Mouse (Mus musculus): ENCODE measurements around the gene Lrmp. TPM values are rescaled to one million over a fixed set of nuclear protein-coding genes. Genes with fewer than 3 reads are reported as not detected.

The Lrmp gene
- polyA plus RNA-seq, 1 experiment from 2014 or later, result 1.2 TPM

GRCm38 (mm10) chr6:145114561-145114960, 892 bp upstream of the Lrmp start:
- DNase-seq, result no peak
- Histone ChIP-seq H3K9ac (replicated peaks; ENCODE audit: low read length) (no peak overlapping the region), H3K27me3 (ENCODE audit: control insufficient read depth, insufficient read depth, low read length) (no peaks in the 10 kb centered on the region), H3K4me2 (ENCODE audit: low read length) (no peak overlapping the region), H3K27ac (replicated peaks; ENCODE audit: low read depth, low read length) (no peak overlapping the region), H3K4me3 (replicated peaks; ENCODE audit: low read depth, low read length) (no peak overlapping the region), H3K9me3 (ENCODE audit: control insufficient read depth, low read length) (no peaks in the 10 kb centered on the region), H3K36me3 (ENCODE audit: control insufficient read depth, insufficient read depth, low read length) (no peaks in the 10 kb centered on the region), H3K4me1 (ENCODE audit: control insufficient read depth, insufficient read depth, low read length) (0 out of 2 replicates have a peak, but pooled peaks cover 4% of the 10 kb centered on the region)
- WGBS, result 73% methylated on average over 2 of the region's 2 CpGs
- no peak for ATAC-seq (ENCODE audit: low FRiP score, low TSS enrichment)

DNA sequence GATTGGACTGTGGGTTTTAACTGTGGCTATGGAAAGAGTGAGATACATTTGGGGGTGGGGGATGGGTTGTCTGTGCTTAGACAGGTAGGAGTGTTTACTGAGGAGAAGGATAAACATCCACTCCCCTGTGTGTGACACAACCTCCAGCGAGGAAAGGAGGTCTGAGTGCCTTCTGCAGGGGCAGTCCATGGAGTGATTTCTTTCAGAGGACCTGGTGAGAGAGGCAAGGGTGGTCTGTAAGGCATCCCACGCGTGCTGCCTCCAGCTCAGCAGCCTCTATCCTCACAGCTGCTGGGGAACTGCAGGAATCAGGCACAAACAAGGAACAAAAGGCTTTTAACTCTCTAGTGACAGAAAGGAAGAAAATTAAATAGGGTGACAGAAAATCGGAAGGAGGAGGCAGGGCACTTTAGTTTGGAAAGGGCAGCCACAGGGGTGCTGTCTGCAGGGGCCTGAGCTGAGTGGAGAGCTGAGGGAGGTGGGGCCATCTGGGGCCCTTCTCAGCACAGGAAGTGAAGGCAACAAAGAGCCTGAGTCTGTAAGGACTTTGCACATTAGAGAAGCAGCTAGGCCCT, 732 bp downstream of the Lrmp start:
- no peaks in the 10 kb centered on the region for H3K36me3 ChIP-seq (ENCODE audit: control insufficient read depth, insufficient read depth, low read length)
- WGBS, result 2% methylated on average over 4 of the region's 4 CpGs
- H3K27ac ChIP-seq (replicated peaks; ENCODE audit: low read depth, low read length), result 0 out of 2 replicates have a peak overlapping the region, but pooled peaks have one; percentile 20
- 0 out of 2 replicates have a peak, but pooled peaks cover 4% of the 10 kb centered on the region for H3K4me1 ChIP-seq (ENCODE audit: control insufficient read depth, insufficient read depth, low read length)
- H3K27me3 ChIP-seq (ENCODE audit: control insufficient read depth, insufficient read depth, low read length), result no peaks in the 10 kb centered on the region
- no peaks in the 10 kb centered on the region for H3K9me3 ChIP-seq (ENCODE audit: control insufficient read depth, low read length)
- H3K4me2 ChIP-seq (ENCODE audit: low read length), result no peak overlapping the region; the same call in 1 of the 2 replicates
- no peak overlapping the region for H3K4me3 ChIP-seq (replicated peaks; ENCODE audit: low read depth, low read length)
- no peak for ATAC-seq (ENCODE audit: low FRiP score, low TSS enrichment)
- 0 out of 2 replicates have a peak overlapping the region, but pooled peaks have one; percentile 4 for H3K9ac ChIP-seq (replicated peaks; ENCODE audit: low read length)
- peak; percentile 36 for DNase-seq

DNA sequence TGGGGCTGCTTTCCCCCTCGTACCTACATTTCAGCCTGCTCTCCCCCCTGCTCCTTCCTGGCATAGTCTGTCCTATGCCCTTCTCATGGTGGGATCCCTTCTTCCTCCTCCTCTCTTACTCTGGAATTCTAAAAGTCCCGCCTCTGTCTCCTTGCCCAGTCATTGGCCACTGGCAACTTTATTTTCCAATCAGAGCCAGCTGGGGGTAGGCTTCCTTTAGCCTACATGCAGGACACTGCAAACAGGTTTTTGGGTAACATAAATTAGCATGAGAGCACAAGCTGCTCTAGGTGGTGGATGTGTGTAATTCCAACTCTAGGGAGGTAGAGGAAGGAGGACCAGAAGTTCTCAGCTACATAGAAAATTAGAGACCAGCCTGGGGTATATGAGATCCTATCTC, 4.6 kb downstream of the Lrmp start:
- H3K4me2 ChIP-seq (ENCODE audit: low read length), result no peak overlapping the region

GRCm38 (mm10) chr6:145120787-145121589, 5.5 kb downstream of the Lrmp start:
- WGBS, result 60% methylated on average over 18 of the region's 18 CpGs

More for the DNA sequence above, 4.6 kb downstream of the Lrmp start:
- H3K9ac ChIP-seq (replicated peaks; ENCODE audit: low read length), result no peak overlapping the region
- H3K36me3 ChIP-seq (ENCODE audit: control insufficient read depth, insufficient read depth, low read length), result no peaks in the 10 kb centered on the region
- no peaks in the 10 kb centered on the region for H3K27me3 ChIP-seq (ENCODE audit: control insufficient read depth, insufficient read depth, low read length)
- H3K4me1 ChIP-seq (ENCODE audit: control insufficient read depth, insufficient read depth, low read length), result 0 out of 2 replicates have a peak, but pooled peaks cover 4% of the 10 kb centered on the region
- ATAC-seq (ENCODE audit: low FRiP score, low TSS enrichment) (no peak), DNase-seq (no peak)
- H3K9me3 ChIP-seq (ENCODE audit: control insufficient read depth, low read length), result no peaks in the 10 kb centered on the region
- H3K4me3 ChIP-seq (replicated peaks; ENCODE audit: low read depth, low read length), result no peak overlapping the region
- 71% methylated on average over 2 of the region's 2 CpGs for WGBS
- no peak overlapping the region for H3K27ac ChIP-seq (replicated peaks; ENCODE audit: low read depth, low read length)

GRCm38 (mm10) chr6:145121590-145122420, 6.4 kb downstream of the Lrmp start:
- 0 out of 2 replicates have a peak, but pooled peaks cover 2% of the 10 kb centered on the region for H3K4me1 ChIP-seq (ENCODE audit: control insufficient read depth, insufficient read depth, low read length)
- no peak for DNase-seq
- no peak overlapping the region for H3K27ac ChIP-seq (replicated peaks; ENCODE audit: low read depth, low read length)
- ATAC-seq (ENCODE audit: low FRiP score, low TSS enrichment), result no peak
- no peak overlapping the region for H3K9ac ChIP-seq (replicated peaks; ENCODE audit: low read length)
- no peaks in the 10 kb centered on the region for H3K9me3 ChIP-seq (ENCODE audit: control insufficient read depth, low read length)
- WGBS, result 48% methylated on average over 21 of the region's 21 CpGs
- no peak overlapping the region for H3K4me2 ChIP-seq (ENCODE audit: low read length)
- H3K4me3 ChIP-seq (replicated peaks; ENCODE audit: low read depth, low read length), result no peak overlapping the region
- no peaks in the 10 kb centered on the region for H3K36me3 ChIP-seq (ENCODE audit: control insufficient read depth, insufficient read depth, low read length)
- H3K27me3 ChIP-seq (ENCODE audit: control insufficient read depth, insufficient read depth, low read length), result no peaks in the 10 kb centered on the region

More at GRCm38 (mm10) chr6:145120787-145121589, 5.5 kb downstream of the Lrmp start:
- no peaks in the 10 kb centered on the region for H3K9me3 ChIP-seq (ENCODE audit: control insufficient read depth, low read length)
- H3K9ac ChIP-seq (replicated peaks; ENCODE audit: low read length), result no peak overlapping the region
- DNase-seq (no peak), ATAC-seq (ENCODE audit: low FRiP score, low TSS enrichment) (no peak)
- no peak overlapping the region for H3K27ac ChIP-seq (replicated peaks; ENCODE audit: low read depth, low read length)
- H3K36me3 ChIP-seq (ENCODE audit: control insufficient read depth, insufficient read depth, low read length), result no peaks in the 10 kb centered on the region
- no peak overlapping the region for H3K4me2 ChIP-seq (ENCODE audit: low read length)
- 0 out of 2 replicates have a peak, but pooled peaks cover 4% of the 10 kb centered on the region for H3K4me1 ChIP-seq (ENCODE audit: control insufficient read depth, insufficient read depth, low read length)
- H3K27me3 ChIP-seq (ENCODE audit: control insufficient read depth, insufficient read depth, low read length), result no peaks in the 10 kb centered on the region
- H3K4me3 ChIP-seq (replicated peaks; ENCODE audit: low read depth, low read length), result no peak overlapping the region

- no peak overlapping the region for H3K9ac ChIP-seq (replicated peaks; ENCODE audit: low read length)
- H3K9me3 ChIP-seq (ENCODE audit: control insufficient read depth, low read length), result no peaks in the 10 kb centered on the region
- H3K4me3 ChIP-seq (replicated peaks; ENCODE audit: low read depth, low read length), result no peak overlapping the region
- WGBS, result 28% methylated on average over 8 of the region's 8 CpGs
- ATAC-seq (ENCODE audit: low FRiP score, low TSS enrichment) (no peak), DNase-seq (no peak)
- no peak overlapping the region for H3K4me2 ChIP-seq (ENCODE audit: low read length)
- no peaks in the 10 kb centered on the region for H3K27me3 ChIP-seq (ENCODE audit: control insufficient read depth, insufficient read depth, low read length)
- no peak overlapping the region for H3K27ac ChIP-seq (replicated peaks; ENCODE audit: low read depth, low read length)
- H3K4me1 ChIP-seq (ENCODE audit: control insufficient read depth, insufficient read depth, low read length), result no peaks in the 10 kb centered on the region
- no peaks in the 10 kb centered on the region for H3K36me3 ChIP-seq (ENCODE audit: control insufficient read depth, insufficient read depth, low read length)
Measured at GRCm38 (mm10) chr6:145122423-145123059, 7.1 kb downstream of the Lrmp start.

DNA sequence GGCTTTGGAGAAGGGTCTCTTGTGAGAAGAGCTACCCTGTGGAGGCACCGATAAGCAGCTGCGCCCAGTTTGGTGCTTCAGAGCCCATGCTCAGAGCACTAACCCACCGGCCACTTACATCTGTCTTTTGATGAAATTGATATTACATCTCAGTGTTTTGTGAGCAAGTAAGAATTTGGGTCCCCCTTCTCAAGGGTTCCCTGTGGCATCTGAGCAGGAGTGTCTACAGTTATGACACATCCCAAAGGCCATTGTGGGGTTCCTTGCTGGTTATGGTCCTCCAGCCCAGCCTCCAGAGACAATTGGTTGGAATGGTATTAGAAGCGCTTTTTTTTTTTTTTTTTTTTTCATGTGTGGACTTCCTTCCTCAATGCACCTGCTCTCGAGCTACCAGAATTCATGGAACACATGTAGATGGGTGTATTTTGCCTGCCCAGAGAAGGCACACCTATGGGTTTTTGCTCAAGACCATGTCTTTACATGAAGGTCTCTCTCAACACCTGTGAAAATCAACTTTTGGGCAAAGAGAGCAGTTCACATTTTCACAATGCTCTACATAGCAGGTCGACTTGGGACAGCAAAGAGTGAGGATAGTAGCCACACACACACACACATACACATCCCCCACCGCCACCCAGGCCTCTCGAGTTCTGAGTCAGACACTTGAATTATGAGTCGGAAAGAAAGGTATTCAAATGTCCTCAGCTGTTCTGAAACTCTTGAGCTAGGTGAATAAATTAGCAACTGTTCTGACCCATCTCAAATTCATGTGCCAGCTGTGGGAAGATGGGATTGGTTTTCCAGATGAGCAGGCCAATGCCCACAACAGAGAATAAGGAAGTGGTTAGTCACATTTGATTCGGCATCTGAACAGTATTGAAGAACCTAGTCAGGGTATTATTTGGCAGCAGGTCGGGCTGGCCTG, 7.9 kb downstream of the Lrmp start:
- Histone ChIP-seq H3K36me3 (ENCODE audit: control insufficient read depth, insufficient read depth, low read length) (no peaks in the 10 kb centered on the region), H3K9ac (replicated peaks; ENCODE audit: low read length) (no peak overlapping the region), H3K27ac (replicated peaks; ENCODE audit: low read depth, low read length) (no peak overlapping the region), H3K4me2 (ENCODE audit: low read length) (no peak overlapping the region), H3K4me3 (replicated peaks; ENCODE audit: low read depth, low read length) (no peak overlapping the region), H3K27me3 (ENCODE audit: control insufficient read depth, insufficient read depth, low read length) (no peaks in the 10 kb centered on the region), H3K4me1 (ENCODE audit: control insufficient read depth, insufficient read depth, low read length) (no peaks in the 10 kb centered on the region), H3K9me3 (ENCODE audit: control insufficient read depth, low read length) (no peaks in the 10 kb centered on the region)
- DNase-seq (no peak), ATAC-seq (ENCODE audit: low FRiP score, low TSS enrichment) (no peak)
- 81% methylated on average over 11 of the region's 11 CpGs for WGBS
